Mouse (Mus musculus) G1E-ER4 (cell line): Measurements from ENCODE around the gene Yif1b. TPM values are rescaled to one million over a fixed set of nuclear protein-coding genes. Genes with fewer than 3 reads are reported as not detected.

Source experiments
- GATA1 ChIP-seq: IDR thresholded peaks from one replicate; pipeline ENCODE4 v1.8.0; 2012; ENCODE audit warnings: low read length, inconsistent platforms
- polyA plus RNA-seq: library from polyadenylated mRNA; stranded (reverse); fragments of >175 nt; gene quantifications from 2 replicates; pipeline ENCODE4 v1.2.3, GENCODE M21; 2012

Gene Yif1b
- polyA plus RNA-seq, 1 experiment = 342 TPM

DNA sequence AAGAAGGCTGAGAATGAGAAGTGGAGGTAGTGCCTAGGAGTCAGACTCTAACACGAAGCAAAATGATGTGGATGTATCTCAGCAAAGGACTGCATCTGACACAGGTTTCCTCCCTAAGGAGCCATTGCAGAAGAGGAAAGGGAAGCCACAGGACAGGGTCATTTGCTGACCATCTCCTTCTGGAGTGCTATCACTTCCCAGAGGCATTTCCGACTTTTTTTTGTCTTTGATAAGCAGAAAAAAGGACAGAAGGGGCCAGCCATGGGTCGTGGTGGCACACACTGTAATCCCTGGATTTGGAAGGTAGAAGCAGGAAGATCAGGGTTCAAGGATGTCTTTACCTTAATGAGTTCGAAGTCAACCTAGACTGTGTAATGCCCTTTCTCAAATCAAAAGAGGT is 1.5 kb upstream of the Yif1b start:
- no peak for TF ChIP-seq GATA1

DNA sequence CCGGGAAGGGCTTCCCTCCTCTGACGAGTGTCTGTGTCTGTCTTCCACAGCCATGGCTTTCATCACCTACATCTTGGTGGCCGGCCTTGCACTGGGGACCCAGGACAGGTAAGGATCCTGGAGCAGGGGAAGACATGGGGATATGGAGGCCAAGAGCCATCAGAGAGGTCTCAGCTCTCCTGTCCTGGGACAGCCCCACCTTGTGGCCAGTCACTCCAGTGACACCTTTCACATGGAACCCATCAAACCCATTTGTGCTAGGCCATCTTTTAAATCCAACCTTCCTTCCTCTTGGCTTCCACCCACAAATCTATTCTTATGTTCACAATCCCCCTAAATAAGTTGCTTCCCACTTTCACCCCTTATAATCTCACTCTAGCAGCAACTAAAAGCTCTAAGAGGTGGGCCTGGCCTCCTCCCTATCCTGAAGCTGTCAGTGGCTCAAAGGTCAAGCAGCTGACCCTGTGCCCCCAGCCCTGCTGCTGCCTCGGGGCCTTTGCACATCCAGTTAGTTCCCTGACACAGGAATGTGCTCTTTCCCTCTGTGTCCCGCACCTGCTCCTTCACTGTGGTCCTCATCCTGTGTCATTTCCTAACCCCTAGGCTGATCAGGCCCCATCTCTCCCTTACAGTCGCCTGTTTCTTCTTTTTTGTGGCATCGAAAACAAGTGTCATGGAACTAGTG is 6.7 kb downstream of the Yif1b start:
- TF ChIP-seq GATA1 = no peak

DNA sequence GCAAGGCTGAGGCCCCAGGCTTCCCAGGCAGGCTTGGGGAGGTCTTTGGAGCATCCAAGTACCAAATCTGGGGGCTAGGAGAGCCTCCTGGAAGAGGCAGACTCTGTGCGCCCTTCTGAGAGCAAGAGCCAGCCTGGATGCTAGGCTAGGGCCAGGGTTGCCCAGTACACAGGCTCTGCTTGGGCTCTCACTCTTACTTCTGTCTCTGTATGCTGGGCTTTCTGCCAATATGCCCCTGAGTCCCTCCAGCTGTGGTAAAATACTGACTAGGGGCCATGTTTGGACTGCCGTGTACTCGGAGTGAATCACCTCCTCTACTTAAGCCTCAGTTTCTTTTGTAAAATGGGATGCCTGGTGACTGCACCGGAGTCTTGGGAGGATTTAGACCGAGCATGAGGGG is 7.9 kb downstream of the Yif1b start:
- no peak for TF ChIP-seq GATA1

DNA sequence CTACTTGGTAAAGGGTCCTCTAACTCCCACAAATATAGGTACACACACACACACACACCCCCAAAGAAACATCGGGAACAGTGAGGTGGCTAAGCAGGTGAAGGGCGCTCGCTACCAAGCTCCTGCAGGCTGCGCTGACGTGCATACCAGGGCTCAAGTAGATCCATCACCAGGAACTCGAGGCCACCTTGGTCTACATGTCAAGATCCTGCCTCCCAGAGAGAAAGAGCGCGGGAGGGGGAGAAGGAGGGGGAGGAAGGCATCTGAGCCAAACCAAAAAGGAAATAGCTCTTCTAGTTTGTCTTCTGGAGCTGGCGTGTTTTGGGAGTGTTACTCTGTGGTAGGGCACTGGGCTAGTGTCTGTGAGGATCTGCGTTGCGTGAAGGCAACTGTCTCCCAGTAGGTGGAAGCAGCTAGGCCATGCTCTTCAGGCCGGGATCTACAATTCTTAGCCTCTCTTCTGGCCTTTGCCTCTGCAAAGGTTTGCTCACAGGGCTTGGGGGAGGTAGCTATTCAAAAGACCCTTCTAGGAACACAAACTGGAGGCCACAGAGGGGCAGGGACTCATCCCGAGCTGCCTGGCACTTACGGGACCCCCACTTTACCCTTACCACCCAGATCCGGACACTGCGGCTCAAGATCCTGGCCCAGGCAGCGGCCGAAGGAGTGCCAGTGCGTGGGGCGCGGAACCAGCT is 8.6 kb downstream of the Yif1b start:
- TF ChIP-seq GATA1 = no peak

DNA sequence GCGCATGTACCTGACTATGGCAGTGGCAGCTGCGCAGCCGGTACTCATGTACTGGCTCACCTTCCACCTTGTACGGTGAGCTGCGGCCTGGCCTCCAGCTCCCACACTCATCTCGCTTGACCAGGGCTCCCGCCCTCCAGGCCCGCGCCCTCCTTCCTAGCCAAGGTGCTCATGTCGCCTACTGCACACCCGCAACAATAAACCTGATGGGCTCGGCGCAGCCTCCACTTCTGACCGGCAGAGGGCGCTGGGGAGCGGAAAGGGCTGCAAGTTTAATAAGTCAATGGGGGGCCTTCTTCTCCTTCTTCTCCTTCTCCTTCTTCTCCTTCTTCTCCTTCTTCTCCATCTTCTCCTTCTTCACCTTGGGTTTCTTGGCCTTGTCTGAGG is 9.2 kb downstream of the Yif1b start:
- TF ChIP-seq GATA1 = no peak

DNA sequence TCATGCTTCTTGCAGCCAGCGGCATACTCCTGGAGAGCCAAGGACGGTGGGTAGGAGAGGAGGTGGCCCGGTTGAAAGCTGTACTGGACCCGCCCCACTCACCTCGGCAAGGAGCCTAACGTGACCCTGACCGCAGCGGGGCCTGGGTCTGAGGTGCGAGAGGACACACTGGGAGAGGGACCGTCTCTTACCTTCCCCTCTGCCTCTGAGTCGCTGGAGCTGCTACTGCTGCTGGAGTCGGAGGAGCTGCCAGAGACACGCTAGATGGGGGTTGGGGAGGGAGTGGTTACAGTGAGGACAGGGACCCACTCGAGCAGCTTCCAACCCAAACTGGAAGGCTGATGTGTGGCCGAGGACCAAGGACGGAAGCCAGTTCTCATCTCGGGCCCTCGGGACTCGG is 9.6 kb downstream of the Yif1b start:
- no peak for TF ChIP-seq GATA1

DNA sequence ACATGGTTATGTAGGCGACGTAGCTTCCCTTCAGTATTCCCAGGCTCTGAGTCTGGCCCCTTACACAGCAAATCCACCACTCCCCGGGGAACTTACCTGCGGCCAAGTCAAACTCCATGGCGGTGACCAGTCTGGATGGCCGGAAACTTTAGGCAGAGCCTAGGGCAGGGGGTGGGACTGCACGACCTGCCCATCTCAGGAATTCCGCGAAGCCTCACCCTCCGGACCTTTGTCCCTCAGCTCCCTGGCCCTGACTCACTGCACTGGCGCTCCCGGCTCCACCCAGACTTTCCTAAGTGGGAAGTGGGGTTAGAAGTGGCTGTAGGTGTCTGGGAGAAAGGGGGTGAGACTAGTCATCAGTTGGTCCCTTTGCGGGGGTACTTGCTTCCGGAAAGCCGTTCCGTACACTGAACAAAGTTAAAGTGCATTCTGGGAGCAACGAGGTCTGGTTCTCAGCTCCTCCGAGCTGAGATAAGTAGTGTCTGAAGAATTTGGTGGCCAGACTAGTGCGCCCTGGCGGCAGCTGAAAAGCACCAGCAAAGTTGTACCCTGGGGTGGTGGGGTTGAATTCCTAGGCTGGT is 10.2 kb downstream of the Yif1b start, which contains the start of gene 2200002D01Rik:
Gene 2200002D01Rik, minus strand, starts transcription at position 206 of the 581 bp plus-strand sequence.
- no peak for TF ChIP-seq GATA1

DNA sequence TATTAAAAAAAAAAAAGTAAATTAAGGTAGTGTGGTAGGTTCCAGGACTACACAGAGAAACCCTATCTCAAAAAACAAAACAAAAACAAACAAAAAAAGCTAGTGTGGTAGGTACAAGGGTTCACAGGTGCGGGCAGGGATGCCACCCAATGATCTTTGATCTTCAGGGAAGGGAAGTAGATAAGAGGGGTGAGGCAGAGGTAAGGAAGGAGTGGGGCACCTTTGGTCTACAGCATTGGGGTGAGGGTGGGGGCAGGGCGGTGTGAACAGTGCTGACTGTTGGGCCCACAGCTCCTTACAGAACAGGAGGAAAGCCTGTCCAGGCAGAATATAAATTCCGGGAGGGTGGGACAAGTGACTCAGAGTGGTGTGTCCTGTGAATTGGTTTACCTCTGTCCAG is 13.0 kb downstream of the Yif1b start:
- TF ChIP-seq GATA1 = no peak

DNA sequence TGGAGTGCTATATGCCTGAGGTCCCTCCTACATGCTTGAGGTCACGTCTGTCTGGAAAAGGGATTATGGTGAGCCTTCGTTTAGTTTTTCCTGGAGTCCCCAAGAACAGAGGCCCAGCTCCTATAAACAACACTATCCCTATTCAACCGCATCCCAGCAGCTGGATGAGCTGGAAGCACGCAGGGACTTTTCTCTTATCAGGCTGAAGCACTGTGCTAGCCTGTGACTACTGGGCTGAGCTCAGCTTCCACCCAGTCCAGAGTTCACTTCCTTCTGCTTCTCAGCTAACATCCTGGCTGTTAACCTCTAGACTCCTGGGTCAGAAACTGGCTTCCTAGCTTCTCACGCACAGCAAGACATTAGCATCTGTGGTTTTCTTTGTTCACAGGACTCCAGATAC is 15.7 kb downstream of the Yif1b start:
- TF ChIP-seq GATA1 = no peak

DNA sequence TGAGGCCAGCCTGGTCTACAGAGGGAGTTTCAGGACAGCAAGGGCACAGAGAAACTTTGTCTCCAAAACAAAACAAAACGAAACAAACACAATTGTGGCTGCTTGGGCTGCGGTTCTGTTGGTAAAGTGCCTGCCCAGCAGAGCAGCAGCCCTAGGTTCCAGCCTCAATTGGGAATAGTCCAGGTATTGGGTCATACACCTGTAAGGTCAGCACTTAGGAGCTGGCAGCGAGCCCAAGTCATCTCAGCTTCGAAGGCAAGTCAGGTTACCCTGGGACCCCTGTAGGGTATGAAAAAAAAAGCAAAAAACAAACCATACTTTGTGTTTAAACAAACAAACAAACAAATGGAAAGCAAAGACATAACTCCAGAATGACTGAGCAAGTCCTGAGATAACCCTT is 17.7 kb downstream of the Yif1b start:
- no peak for TF ChIP-seq GATA1

DNA sequence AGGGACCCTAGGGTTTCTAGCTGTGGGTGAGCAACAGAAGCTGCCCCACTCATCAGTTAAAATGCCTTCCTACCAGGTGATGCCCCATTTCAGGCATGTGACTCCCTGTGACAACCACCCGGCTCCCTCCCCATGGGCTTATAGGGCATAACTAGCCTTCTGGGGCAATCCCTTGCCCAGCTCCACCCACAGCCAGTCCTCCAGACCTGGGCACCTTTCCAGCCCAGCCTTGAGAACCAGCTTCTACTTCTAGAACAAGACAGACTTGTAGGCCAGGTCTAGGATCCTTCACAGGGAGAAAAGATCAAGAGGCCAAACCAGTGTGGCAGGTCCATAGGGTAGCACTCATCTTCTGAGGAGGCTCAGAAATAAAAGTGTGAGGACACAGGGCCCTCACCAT is 19.2 kb downstream of the Yif1b start:
- TF ChIP-seq GATA1 = no peak

DNA sequence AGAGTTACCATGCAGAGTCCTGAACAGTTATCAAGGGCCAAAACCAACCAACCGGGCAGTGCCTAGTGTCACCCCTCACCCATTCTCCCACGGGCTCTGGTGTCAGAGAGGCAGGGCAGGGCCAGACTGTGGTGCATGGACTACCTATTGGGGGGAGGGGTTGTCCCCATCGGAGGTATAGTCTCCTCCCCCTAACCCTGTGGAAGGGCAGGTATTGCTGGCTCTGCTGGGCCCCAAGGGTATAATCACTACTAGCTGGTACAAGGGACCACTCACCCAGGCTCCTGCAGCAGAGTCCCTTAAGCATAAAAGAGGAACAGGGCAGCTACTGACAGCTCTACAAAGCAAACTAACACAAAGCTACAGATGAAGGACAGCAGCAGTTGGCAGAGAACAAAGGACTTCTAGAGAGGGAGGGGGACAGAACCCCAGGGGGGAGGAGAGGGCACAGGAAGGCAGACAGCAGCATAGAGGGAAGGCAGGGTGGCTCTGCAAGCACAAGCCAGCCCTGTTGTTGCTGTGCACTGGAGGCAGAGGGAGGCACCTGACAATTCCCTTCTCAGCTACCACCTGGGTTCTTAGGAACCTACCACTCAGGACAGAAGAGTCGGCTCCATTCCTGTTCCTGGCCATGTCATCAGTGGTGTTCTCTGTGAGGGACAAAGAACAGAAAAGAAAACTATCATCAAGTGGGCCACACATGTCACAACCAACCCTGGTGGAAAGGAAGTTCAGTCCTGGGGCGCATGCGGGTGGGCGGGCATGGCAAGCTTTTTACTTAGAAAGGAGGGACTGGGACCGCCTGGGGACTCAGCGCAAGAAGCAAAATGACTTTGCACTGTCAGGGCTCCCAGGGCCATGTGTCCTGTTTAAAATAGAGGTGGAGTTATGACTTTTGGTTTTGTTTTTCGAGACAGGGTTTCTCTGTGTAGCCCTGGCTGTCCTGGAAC is 21.9 kb downstream of the Yif1b start:
- no peak for TF ChIP-seq GATA1

DNA sequence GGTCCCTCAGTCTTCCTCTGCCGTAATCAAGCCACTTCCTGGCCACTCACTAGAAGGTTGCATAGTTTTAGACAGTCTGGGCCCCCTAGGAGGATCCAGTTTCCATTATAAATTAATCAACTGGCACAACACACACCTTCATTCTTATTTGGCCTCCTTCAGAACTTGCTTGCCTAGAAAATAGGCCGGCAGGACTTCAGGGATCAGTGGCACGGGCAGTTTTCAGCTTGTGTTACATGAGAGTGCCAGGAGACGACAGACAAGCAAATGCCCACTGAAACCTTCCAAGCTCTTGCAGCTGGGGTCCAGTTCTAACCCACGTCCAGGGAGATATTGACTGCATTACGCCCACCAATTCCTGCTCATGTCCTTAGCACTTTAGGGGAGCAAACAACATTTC is 24.0 kb downstream of the Yif1b start:
- TF ChIP-seq GATA1 = no peak

DNA sequence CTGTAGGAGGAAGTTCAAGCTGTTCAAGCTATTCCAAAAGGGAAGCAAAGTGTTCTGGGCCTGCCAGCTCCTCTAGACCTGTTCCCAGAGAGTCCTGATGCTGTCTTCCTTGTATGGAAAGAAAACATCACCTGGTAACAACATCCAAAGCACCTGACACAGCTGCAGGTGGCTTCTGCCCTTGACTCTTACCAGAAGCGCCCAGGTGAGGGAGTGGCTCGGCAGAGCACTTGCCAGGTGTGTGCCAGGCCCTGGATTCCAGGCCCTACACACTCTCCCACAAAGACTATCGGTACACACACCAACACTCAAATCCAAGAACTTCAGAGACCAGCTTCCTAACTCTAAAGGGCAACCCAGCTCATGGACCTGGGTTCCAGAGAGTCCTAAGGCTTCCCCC is 25.7 kb downstream of the Yif1b start:
- TF ChIP-seq GATA1 = no peak

DNA sequence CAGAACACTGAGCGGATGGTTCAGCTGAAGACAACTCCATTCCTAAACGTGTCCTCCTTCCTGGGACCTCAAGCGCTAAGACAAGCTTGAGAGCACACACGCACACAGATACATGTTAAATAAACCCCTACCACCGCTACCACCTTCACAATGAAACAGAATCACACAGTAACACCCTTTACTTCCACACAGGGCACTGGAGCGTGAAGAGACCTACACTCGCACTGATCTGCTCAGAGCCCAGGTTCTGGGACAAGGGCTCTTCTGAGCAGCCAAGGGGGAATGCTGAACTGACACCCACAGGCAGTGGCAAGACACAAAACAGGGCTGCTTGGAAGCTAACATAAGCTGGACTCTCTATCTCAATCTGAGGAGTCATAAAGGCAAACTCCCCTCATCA is 27.5 kb downstream of the Yif1b start:
- TF ChIP-seq GATA1 = no peak

DNA sequence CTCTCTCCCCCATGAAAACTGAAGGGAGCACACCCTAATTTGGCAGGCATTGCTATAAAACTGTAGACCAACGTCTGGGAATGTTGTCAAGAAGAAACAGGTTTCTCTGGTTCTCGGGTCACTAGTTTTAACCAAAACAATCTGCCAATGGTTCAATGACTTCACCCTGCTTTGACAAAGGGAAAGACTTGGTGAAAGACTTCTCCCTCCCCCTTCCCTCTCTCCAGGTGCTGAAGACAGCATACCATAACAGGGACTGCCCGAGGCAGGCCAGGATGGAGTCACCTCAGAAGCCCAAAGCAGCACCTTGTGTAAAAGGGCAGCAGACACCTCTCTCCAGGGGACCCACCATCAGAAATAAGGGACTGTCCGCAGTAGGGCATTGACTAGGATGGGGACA is 28.8 kb downstream of the Yif1b start:
- TF ChIP-seq GATA1 = no peak
